Mouse (Mus musculus) cerebellum, postnatal 25 days (tissue): Measurements from ENCODE around the gene Ncoa1.

ENCODE experiments used
- DNase-seq, 2 experiments: peaks; one replicate each; pipeline ENCODE4 v3.0.0; 2021; ENCODE audit warnings: mixed read lengths in 2 of 2

The Ncoa1 gene

DNA sequence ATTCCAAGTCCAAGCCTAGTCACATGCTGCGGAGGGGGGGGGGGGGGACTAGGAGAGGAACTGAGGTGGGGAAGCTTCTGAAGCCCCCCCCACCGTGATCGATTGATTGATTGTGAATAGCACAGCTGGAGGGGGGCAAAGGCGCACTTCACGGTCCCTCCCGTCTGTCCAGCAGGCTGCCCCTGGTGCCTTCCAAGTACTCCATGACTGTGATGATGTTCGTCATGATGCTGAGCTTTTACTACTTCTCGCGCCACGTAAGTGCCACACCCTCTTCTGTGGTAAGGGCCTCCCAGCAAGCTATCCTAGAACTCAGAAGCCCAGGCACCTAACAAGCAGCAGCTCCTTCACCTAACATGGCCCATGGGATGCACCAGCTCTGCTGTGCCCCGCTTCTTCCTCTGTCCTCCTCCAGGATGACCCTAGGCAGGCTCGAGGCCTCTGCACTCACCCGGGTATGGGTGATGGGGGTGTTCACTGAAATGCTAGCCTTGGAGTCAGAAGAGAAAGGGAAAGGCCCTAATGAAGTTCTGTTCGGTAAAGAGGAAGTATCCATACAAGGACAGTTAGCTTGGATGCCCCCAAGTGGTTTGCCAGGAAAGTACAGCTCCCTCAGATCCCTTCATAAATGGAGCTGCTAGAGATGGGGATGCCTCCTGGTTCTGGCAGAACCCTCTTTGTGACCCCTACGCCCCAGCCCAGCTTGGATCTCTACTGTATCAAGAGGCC is 268.4 kb downstream of the Ncoa1 start:
- peak; percentile 64 to 79 for DNase-seq

- DNase-seq, result no peak
Measured at GRCm38 (mm10) chr12:4206106-4206505, 270.9 kb downstream of the Ncoa1 start.

DNA sequence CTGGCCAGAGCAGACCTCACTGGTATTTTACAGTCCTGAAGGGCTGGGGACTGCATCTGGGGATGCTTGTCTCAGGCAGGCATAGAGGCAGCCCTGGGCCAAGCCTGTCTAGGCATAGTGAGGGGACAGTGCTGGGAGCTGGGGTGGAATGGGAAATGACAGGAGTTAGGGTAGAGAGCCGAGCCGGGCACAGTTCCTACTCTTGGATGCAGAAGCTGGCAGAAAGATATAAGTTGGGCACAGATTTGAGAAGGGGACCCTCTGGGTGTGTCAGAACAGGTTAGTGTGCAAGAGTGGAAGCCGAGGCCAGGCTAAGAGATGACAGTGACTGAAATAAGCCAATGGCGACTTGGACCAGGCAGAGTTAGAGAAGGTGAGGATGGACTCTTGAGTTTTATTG is 274.8 kb downstream of the Ncoa1 start:
- DNase-seq, result no peak

DNA sequence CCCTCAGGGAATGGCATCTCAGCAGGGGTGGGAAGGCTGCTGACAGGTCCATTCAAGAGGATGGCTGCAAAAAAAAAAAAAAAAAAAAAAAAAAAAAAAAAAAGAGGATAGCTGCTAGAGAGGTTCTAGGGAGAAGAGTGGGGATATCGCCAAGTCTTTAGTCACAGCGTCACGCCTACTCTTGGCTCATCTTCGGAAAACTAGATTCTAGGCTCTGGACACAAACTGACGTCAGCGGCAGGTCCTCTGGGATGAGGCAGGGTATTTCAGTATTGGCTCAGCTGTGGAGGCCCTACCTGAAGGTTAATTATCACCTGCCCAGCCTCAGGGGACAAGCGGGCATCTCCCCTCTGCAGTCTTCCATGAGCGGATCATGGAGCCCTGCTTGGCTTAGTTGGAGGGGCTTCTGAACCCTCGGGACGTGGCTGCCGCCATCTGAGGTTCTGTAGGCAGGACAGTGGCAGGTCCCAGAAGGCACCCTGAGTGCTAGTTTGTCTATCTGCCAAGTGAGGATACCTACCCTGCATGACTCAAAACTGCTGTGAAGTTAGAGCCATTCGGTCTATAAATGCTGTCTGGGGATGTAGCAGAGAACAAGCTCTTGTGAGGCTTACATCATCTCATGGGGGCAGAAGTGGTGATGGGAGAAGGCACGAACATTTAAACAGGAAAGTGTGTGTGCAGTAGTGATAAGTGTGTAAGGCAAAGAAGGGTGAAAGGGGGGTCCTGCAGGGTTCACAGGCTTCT is 275.4 kb downstream of the Ncoa1 start:
- DNase-seq, result peak in 1 of 2 experiments; percentile 10

- DNase-seq, result no peak
Measured at GRCm38 (mm10) chr12:4199271-4199670, 277.7 kb downstream of the Ncoa1 start.

GRCm38 (mm10) chr12:4198702-4199101 is 278.3 kb downstream of the Ncoa1 start:
- DNase-seq, result peak in 1 of 2 experiments; percentile 2
